Mouse (Mus musculus) erythroblast, embryonic 14.5 days (primary cell): ENCODE measurements around the gene Ptf1a.

Source experiments
- GATA1 ChIP-seq: IDR thresholded peaks from 2 replicates; pipeline ENCODE4 v1.6.1; 2012; ENCODE audit warnings: low read length, inconsistent platforms, mixed read lengths
- TAL1 ChIP-seq: IDR thresholded peaks from 3 replicates; pipeline ENCODE4 v1.6.1; 2012; ENCODE audit warnings: low read length, inconsistent platforms, mixed read lengths

DNA sequence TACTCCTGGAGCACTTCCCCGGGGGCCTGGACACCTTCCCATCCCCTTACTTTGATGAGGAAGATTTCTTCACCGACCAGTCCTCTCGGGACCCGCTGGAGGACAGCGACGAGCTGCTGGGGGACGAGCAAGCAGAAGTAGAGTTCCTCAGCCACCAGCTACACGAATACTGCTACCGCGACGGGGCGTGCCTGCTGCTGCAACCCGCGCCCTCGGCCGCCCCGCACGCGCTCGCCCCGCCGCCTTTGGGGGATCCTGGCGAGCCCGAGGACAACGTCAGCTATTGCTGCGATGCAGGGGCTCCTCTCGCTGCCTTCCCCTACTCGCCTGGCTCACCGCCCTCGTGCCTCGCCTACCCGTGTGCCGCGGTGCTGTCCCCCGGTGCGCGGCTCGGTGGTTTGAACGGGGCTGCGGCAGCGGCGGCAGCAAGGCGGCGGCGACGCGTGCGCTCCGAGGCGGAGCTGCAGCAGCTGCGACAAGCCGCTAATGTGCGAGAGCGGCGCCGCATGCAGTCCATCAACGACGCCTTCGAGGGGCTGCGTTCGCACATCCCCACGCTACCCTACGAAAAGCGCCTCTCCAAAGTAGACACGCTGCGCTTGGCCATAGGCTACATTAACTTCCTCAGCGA lies 523 bp downstream of the Ptf1a start:
- TF ChIP-seq TAL1 (no peak), GATA1 (no peak)
